Mouse (Mus musculus): ENCODE measurements around the gene Ptprd.

GRCm38 (mm10) chr4:76370041-76370880 lies 1841.5 kb downstream of the Ptprd start:
- TF ChIP-seq POLR2A (IDR thresholded peaks at IDR 0.05; ENCODE audit: low read depth, low read length) (no peak), CTCF (IDR thresholded peaks at IDR 0.05; ENCODE audit: extremely low read depth, insufficient read depth, insufficient read length, insufficient replicate concordance) (no peak)
